Mouse (Mus musculus) ES-E14 (cell line): ENCODE results near the gene Rogdi. TPM values are rescaled to one million over a fixed set of nuclear protein-coding genes. Genes with fewer than 3 reads are reported as not detected.

Experiments
- DNase-seq: peaks from one replicate; pipeline ENCODE4 v3.0.0-alpha.2; 2013; ENCODE audit warnings: low read depth, low spot score
- H3K27ac ChIP-seq: 2 replicates; pipeline ENCODE4 v1.5.1; 2012; ENCODE audit warnings: low read depth, mild to moderate bottlenecking, low read length, moderate library complexity, mixed read lengths; ENCODE audit not compliant: poor library complexity, insufficient read depth, severe bottlenecking
- H3K36me3 ChIP-seq: 2 replicates; pipeline ENCODE4 v1.6.1; 2012; ENCODE audit warnings: mild to moderate bottlenecking, low read length, moderate library complexity, mixed read lengths; ENCODE audit not compliant: control insufficient read depth, poor library complexity, insufficient read depth, severe bottlenecking
- H3K4me1 ChIP-seq, 2 experiments: fragments of 150-350 bp in 1 of 2; sonication (generic) in 1 of 2; 2 replicates each; pipeline ENCODE4 v1.6.1; 2012; ENCODE audit warnings: low read length in 2 of 2, mild to moderate bottlenecking in 1 of 2, mixed read lengths in 1 of 2; ENCODE audit not compliant: control insufficient read depth in 2 of 2, insufficient read depth in 2 of 2, poor library complexity in 1 of 2
- H3K4me3 ChIP-seq, 2 experiments: fragments of 150-350 bp in 1 of 2; sonication (generic) in 1 of 2; 2 replicates each; pipeline ENCODE4 v1.5.1; 2012; ENCODE audit warnings: low read length in 2 of 2, low read depth in 1 of 2, mild to moderate bottlenecking in 1 of 2, mixed read lengths in 1 of 2; ENCODE audit not compliant: insufficient read depth in 1 of 2, poor library complexity in 1 of 2, severe bottlenecking in 1 of 2
- H3K9ac ChIP-seq: 2 replicates; pipeline ENCODE4 v1.6.1; 2012; ENCODE audit warnings: low read depth, mild to moderate bottlenecking, low read length, mixed read lengths; ENCODE audit not compliant: poor library complexity, insufficient read depth, severe bottlenecking
- H3K9me3 ChIP-seq: fragments of 150-350 bp; sonication (generic); 2 replicates; pipeline ENCODE4 v1.6.1; 2012; ENCODE audit warnings: low read depth, mild to moderate bottlenecking, low read length; ENCODE audit not compliant: control insufficient read depth, insufficient read depth
- CHD2 ChIP-seq: IDR thresholded peaks from 2 replicates; pipeline ENCODE4 v1.6.1; 2014; ENCODE audit warnings: mild to moderate bottlenecking, low read depth, low read length, inconsistent platforms
- HCFC1 ChIP-seq: IDR thresholded peaks from 2 replicates; pipeline ENCODE4 v1.6.1; 2012; ENCODE audit warnings: low read length, inconsistent platforms, borderline replicate concordance; ENCODE audit not compliant: insufficient read depth
- MAFK ChIP-seq: IDR thresholded peaks from 2 replicates; pipeline ENCODE4 v1.6.1; 2014; ENCODE audit warnings: mild to moderate bottlenecking, low read depth, low read length, inconsistent platforms; ENCODE audit not compliant: insufficient read depth
- ZC3H11A ChIP-seq: IDR thresholded peaks from 2 replicates; pipeline ENCODE4 v1.6.1; 2012; ENCODE audit warnings: low read depth, mild to moderate bottlenecking, inconsistent platforms, low read length, borderline replicate concordance
- ZNF384 ChIP-seq: IDR thresholded peaks from 2 replicates; pipeline ENCODE4 v1.6.1; 2012; ENCODE audit warnings: low read depth, low read length, inconsistent platforms
- in situ Hi-C, 2 experiments: fragments of 600-800 bp; cut with MboI; formaldehyde crosslinking; loops; one replicate each; pipeline ENCODE4 v1.15.1; 2025; ENCODE audit warnings: low sequenced_read_pairs in 2 of 2, inconsistent platforms in 1 of 2; ENCODE audit not compliant: unreplicated experiment in 2 of 2
- total RNA-seq: library from RNA; depleted of rRNA; stranded (reverse); fragments of 300-350 nt; gene quantifications from 2 replicates; pipeline ENCODE4 v1.2.3, GENCODE M21; 2012; rRNA removed

The Rogdi gene
- total RNA-seq: 18.7 and 25.7 TPM in 2 replicates

GRCm38 (mm10) chr16:5013054-5013838 lies at the start of gene Rogdi:
Rogdi (minus strand) TSS chr16:5013553.
- Histone ChIP-seq H3K9ac (peak within 1 kb of the TSS; percentile 86), H3K4me1 (peaks cover 11 to 19% of the 10 kb centered on the region in 2 experiments), H3K4me3 (peak within 1 kb of the TSS; percentile 90 to 91), H3K36me3 (peaks cover 37% of the 10 kb centered on the region), H3K27ac (no peak within 1 kb of the TSS; the same call in 1 of the 2 replicates), H3K9me3 (no peaks in the 10 kb centered on the region)
- DNase-seq: peak; percentile 99
- TF ChIP-seq HCFC1 (peak; percentile 31; the same call in 1 of the 2 replicates), CHD2 (peak; percentile 90), MAFK (no peak)
- in situ Hi-C loops: no loop called here

GRCm38 (mm10) chr16:5058114-5058513 lies 44.8 kb upstream of the Rogdi start:
- Histone ChIP-seq H3K4me3 (no peak overlapping the region), H3K4me1 (no peaks in the 10 kb centered on the region), H3K36me3 (peaks cover 5% of the 10 kb centered on the region), H3K27ac (no peak overlapping the region), H3K9ac (no peak overlapping the region), H3K9me3 (no peaks in the 10 kb centered on the region)
- DNase-seq: peak; percentile 20
- TF ChIP-seq CHD2: no peak
- TF ChIP-seq HCFC1: no peak
- no peak for TF ChIP-seq MAFK
- TF ChIP-seq ZC3H11A: no peak
- TF ChIP-seq ZNF384: no peak
- in situ Hi-C loops: no loop called here

GRCm38 (mm10) chr16:5050251-5051110 lies 37.1 kb upstream of the Rogdi start:
- TF ChIP-seq CHD2 (no peak), ZC3H11A (no peak), HCFC1 (no peak), ZNF384 (no peak), MAFK (no peak)
- Histone ChIP-seq H3K4me1 (peaks cover 0 to 8% of the 10 kb centered on the region in 2 experiments; a peak in 2 of 4 replicates), H3K9ac (peak overlapping the region; percentile 84), H3K9me3 (no peaks in the 10 kb centered on the region), H3K4me3 (peak overlapping the region; percentile 85 to 99), H3K27ac (no peak overlapping the region), H3K36me3 (peaks cover 12% of the 10 kb centered on the region)
- DNase-seq: peak; percentile 15
- in situ Hi-C loops: no loop called here

GRCm38 (mm10) chr16:5049774-5050234 lies 36.5 kb upstream of the Rogdi start, which contains the start of the genes Glyr1 and Ubn1:
Glyr1 (minus strand) TSS chr16:5049863.
Ubn1 (plus strand) TSS chr16:5050057.
- Histone ChIP-seq H3K27ac (peak within 1 kb of the TSS; percentile 53; the same call in 1 of the 2 replicates), H3K9me3 (no peaks in the 10 kb centered on the region), H3K9ac (peak within 1 kb of the TSS; percentile 94), H3K4me3 (peak within 1 kb of the TSS; percentile 85 to 99), H3K4me1 (peaks cover 0 to 8% of the 10 kb centered on the region in 2 experiments; a peak in 2 of 4 replicates), H3K36me3 (peaks cover 12% of the 10 kb centered on the region; the same call in 1 of the 2 replicates)
- no peak for TF ChIP-seq CHD2
- peak; percentile 16; the same call in 1 of the 2 replicates for TF ChIP-seq HCFC1
- DNase-seq: peak; percentile 97
- in situ Hi-C loops: no loop called here
